Mouse (Mus musculus): Measurements from ENCODE around the gene Fras1. TPM values are rescaled to one million over a fixed set of nuclear protein-coding genes. Genes with fewer than 3 reads are reported as not detected.

The Fras1 gene
- total RNA-seq, 2 experiments from 2014 or later, result not detected

GRCm38 (mm10) chr5:96622604-96623352, 249.0 kb downstream of the Fras1 start:
- no peak for ATAC-seq (replicated peaks; ENCODE audit: low FRiP score, low TSS enrichment, poor library complexity, severe bottlenecking)

- ATAC-seq (replicated peaks; ENCODE audit: low FRiP score, low TSS enrichment, poor library complexity, severe bottlenecking), result no peak
Measured at GRCm38 (mm10) chr5:96629851-96630250, 256.1 kb downstream of the Fras1 start.

- ATAC-seq (replicated peaks; ENCODE audit: low FRiP score, low TSS enrichment, poor library complexity, severe bottlenecking), result no peak
Measured at GRCm38 (mm10) chr5:96635146-96635862, 261.5 kb downstream of the Fras1 start.

GRCm38 (mm10) chr5:96635866-96636265, 262.1 kb downstream of the Fras1 start:
- ATAC-seq (replicated peaks; ENCODE audit: low FRiP score, low TSS enrichment, poor library complexity, severe bottlenecking), result no peak

- no peak for ATAC-seq (replicated peaks; ENCODE audit: low FRiP score, low TSS enrichment, poor library complexity, severe bottlenecking)
Measured at GRCm38 (mm10) chr5:96639213-96639910, 265.6 kb downstream of the Fras1 start.

GRCm38 (mm10) chr5:96641297-96641696, 267.5 kb downstream of the Fras1 start:
- no peak for ATAC-seq (replicated peaks; ENCODE audit: low FRiP score, low TSS enrichment, poor library complexity, severe bottlenecking)

- no peak for ATAC-seq (replicated peaks; ENCODE audit: low FRiP score, low TSS enrichment, poor library complexity, severe bottlenecking)
Measured at GRCm38 (mm10) chr5:96675676-96676075, 301.9 kb downstream of the Fras1 start.

- no peak for ATAC-seq (replicated peaks; ENCODE audit: low FRiP score, low TSS enrichment, poor library complexity, severe bottlenecking)
Measured at GRCm38 (mm10) chr5:96677498-96677897, 303.7 kb downstream of the Fras1 start.

- no peak for ATAC-seq (replicated peaks; ENCODE audit: low FRiP score, low TSS enrichment, poor library complexity, severe bottlenecking)
Measured at GRCm38 (mm10) chr5:96681085-96681484, 307.3 kb downstream of the Fras1 start.

GRCm38 (mm10) chr5:96682777-96683176, 309.0 kb downstream of the Fras1 start:
- no peak for ATAC-seq (replicated peaks; ENCODE audit: low FRiP score, low TSS enrichment, poor library complexity, severe bottlenecking)

- no peak for ATAC-seq (replicated peaks; ENCODE audit: low FRiP score, low TSS enrichment, poor library complexity, severe bottlenecking)
Measured at GRCm38 (mm10) chr5:96688885-96689284, 315.1 kb downstream of the Fras1 start.

- no peak for ATAC-seq (replicated peaks; ENCODE audit: low FRiP score, low TSS enrichment, poor library complexity, severe bottlenecking)
Measured at GRCm38 (mm10) chr5:96698972-96699371, 325.2 kb downstream of the Fras1 start.

GRCm38 (mm10) chr5:96702706-96703625, 329.2 kb downstream of the Fras1 start:
- no peak for ATAC-seq (replicated peaks; ENCODE audit: low FRiP score, low TSS enrichment, poor library complexity, severe bottlenecking)

GRCm38 (mm10) chr5:96708515-96708914, 334.8 kb downstream of the Fras1 start:
- ATAC-seq (replicated peaks; ENCODE audit: low FRiP score, low TSS enrichment, poor library complexity, severe bottlenecking), result no peak

GRCm38 (mm10) chr5:96712089-96712684, 338.4 kb downstream of the Fras1 start:
- ATAC-seq (replicated peaks; ENCODE audit: low FRiP score, low TSS enrichment, poor library complexity, severe bottlenecking), result no peak

- ATAC-seq (replicated peaks; ENCODE audit: low FRiP score, low TSS enrichment, poor library complexity, severe bottlenecking), result no peak
Measured at GRCm38 (mm10) chr5:96712799-96713198, 339.0 kb downstream of the Fras1 start.

GRCm38 (mm10) chr5:96716273-96717034, 342.7 kb downstream of the Fras1 start:
- ATAC-seq (replicated peaks; ENCODE audit: low FRiP score, low TSS enrichment, poor library complexity, severe bottlenecking), result no peak

GRCm38 (mm10) chr5:96717690-96718089, 343.9 kb downstream of the Fras1 start:
- no peak for ATAC-seq (replicated peaks; ENCODE audit: low FRiP score, low TSS enrichment, poor library complexity, severe bottlenecking)
